Mouse (Mus musculus) liver, adult (tissue): Measurements from ENCODE around the gene Tspan18.

Experiments used
- GATA4 ChIP-seq: IDR thresholded peaks from 2 replicates; pipeline ENCODE4 v1.6.1; 2014; ENCODE audit warnings: mild to moderate bottlenecking, low read length; ENCODE audit not compliant: insufficient replicate concordance

The Tspan18 gene

DNA sequence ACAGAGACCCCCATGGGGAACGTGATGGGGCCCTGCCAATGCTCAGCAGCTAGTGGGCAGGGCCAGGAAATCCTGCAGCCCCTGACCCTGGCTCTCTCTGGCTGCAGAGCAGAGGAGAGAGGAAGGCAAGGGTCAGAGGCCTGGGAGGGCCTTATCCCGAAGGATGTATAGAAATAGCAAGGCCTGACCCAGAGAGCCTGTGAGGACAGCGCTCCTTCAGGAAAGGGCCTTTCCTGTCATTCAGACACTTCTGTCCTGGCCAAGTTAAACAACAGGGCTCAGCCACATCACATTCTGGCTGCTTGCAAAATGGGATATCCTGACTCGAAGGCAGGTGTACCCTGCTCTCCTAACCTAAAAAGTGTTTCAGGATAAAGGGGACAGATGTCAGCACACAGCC lies 66.5 kb downstream of the Tspan18 start:
- peak; percentile 84; the same call in 1 of the 2 replicates for TF ChIP-seq GATA4

DNA sequence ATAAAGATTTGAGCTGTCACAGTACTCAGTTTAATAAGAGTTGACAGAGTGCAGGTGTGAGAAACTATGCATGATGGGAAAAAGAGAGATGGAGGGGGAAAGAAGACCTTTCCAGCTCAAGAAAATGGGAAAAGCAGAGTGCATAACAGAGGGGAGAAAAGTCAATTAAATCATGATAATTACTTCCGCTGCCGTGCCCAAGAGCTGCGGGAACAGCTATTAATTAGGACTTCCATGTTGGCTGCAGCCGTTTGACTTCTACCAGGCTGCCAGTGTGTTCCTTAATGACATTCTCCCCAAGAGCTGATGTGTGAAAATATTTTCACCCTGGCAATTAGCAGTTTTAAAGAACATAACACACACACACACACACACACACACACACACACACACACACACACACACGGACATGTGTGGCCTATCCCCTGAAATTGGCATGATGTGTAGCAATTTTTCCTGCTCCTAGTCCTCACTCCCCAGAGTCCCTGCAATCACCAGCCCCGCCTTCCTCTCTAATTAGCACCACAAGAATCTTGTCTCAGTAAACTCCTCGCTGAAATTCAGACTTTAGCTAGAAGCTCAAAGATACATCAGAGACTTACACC lies 67.6 kb downstream of the Tspan18 start:
- no peak for TF ChIP-seq GATA4

DNA sequence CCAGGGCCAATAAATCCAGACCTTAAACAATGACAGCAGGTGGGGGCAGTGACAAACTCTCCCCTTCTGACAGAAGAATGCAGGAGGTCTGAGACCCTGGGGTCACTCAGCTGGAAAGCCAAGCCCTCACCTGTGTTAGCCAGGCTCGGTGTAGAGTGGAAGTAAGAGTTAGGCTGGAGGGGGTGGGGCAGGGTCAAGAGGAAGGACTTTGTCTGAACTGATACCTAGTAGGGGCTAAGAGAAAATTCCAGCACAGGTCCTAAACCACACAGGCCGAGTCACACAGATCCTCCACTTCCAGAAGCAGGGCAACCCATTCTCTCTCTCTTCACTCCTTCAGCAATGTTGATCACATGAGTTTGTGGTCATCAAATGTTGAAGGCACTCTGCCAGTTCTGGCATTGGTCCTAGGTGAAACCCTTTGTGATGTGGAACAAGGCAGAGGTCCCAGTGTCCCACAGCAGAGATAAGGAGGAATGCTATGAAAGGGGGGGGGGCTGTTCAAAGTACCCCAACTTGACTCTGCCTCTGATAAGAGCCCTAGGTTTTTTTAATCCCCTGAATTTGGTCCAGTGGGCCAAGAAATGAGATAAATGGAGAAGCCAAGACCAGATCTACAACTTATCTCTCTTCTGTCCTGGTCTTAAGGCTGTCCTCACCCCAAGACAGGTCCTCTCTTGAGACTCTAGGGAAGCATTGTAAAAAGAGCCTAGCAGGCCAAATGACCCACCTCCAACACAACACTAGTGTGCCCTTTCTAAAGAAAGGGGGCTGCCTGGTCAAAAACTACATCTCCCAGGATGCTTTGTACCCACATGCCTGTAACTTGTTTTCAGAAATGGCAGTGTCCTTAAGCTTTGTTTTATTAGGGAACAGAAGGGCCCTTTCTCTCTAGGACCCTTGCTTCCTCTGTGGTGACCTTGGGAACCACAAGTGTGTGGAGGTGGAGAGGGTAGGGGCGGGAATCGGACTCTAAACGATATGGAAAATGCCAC lies 71.7 kb downstream of the Tspan18 start:
- peak; percentile 80 for TF ChIP-seq GATA4

DNA sequence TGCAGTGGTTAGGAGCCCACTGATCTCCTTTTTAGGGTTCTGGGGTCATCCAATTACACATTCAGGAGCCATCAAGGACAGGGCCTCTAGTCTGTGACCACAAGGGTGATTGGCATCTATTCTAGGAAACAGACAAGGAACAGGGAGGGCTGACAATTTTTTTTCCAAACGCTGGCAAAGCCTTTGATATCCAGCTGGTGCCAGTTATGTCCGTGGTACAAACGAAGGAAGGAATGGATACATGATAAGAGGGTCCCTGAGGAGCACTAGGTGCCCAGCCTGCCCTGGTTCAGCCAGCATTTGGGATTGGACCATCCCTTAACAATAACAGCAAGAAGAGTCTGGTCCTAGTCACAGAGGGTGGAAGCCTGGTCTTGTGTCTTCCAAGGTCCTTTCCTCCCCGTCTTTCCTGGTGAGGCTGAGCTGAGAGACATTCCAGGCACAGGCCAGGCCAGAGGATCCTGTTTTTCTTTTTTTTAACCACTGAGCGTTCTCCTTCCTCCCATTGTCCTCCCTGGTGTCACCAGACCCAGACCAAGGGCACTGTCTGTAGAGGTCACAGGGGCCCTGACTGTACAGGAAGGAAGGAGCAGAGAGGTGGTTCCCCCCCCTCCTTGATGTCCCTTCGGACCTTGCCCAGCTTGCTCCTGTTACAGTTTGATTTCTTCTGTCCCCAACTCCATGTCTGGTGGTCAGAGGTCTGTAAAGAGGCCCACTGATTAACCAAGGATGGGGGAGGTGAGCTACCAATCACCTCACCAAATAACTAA lies 72.6 kb downstream of the Tspan18 start:
- TF ChIP-seq GATA4 = peak; percentile 49; the same call in 1 of the 2 replicates

DNA sequence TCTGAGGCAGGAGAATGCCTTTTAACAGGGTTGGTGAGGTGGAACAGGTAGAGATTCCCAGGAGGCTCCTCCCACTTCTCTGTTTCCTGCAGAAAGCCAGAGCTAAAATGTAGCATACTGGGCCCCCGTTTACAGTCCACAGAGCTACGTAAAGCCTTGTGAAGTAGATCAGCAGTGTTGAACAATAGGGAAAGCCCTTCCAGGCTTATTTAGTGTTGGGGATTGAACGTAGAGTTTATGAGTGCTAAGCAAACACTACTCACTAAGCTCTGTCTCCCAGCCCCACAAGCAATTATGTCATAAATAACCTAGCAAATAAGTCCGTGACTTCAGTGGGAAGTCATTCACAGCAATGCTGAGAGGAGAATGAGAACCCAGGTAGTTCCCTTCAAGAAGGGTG lies 76.7 kb downstream of the Tspan18 start:
- TF ChIP-seq GATA4 = no peak

DNA sequence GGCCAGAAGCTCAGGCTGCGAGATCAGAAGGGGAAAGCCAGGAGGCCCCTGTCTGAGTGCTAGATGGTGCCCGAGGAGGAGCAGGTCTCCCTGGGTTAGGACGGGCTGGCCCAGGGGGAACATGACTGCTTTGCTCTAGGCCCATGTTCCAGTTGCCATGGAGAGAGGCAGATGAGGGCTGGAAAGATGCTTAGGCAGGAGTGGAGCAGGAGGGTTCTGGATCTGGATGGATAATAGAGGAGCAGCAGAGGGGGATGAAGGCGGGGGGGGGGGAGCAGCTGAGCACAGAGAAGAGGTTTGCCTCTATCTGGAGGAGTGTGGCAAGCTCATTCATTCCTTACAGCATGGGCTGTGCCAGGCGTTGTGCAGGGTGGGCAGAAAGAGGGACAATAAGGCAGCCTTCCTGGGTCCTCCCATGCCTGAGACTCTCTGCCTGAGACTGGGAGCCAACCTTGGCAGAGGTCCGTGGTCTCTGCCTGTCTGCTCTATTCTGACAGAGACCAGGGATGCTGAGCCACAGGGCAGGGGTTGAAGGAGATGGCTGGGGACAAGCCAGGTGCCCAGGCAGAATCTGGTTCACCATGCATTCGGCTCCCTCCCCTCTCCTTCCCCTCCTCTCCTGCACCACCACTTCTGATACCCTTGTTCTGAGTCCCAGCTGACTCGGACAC lies 77.4 kb downstream of the Tspan18 start:
- TF ChIP-seq GATA4 = no peak

DNA sequence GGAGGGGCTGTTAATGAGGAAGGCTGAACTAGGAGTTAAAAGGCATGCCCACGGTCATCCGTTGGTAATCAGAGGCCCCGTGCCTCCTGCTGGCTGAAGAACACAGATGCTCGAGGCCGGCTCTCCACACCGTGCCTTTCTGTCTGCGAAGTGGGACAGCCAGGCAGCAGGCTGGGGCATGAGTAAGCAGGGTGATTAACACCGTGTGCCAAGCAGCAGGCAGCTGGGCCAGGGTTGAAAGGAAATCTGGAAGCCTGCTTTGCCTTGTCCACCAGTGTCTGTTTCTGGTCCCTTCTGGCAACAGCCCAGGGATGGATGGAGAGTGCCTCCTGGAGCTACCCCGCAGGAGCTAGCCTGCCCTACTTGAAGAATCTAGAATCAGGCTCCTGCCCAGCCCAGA lies 81.9 kb downstream of the Tspan18 start:
- no peak for TF ChIP-seq GATA4

DNA sequence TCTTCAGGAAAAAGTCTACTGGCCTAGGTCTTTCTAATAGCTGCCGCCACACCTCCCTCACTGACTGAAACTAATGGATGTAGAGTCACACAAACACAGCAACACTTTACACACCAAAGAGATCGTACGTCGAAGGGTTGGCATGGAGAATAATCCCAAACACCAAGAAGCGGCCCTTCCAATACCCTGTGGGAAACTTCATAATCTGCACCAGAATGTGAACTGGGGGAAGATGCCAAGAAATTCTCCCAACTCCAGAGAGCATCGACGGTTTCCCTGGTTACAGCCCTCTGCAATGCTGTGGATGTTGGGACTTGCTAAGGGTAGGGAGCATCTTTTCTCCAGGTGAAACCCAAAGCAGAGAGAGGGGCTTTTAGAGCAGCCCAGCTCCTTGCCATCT lies 83.7 kb downstream of the Tspan18 start:
- no peak for TF ChIP-seq GATA4

DNA sequence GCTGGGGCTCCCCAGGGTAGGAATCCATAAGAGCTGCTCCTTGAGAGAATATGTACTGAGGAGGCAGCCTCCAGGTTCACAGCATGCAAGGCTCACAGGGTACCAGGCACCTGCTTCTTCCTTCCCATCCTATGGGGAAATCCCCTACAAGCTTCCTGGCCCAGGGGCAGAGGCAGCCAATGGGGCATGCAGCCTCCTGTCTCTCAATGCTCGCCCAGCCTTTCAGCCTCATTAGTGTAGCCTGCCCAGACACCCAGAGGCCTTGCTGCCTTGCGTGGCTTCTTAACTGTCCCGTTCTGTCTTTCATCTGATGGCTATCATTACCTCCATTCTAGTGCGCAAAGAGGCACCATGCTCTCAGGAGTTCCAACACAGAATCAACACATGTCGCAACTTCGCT lies 85.2 kb downstream of the Tspan18 start:
- no peak for TF ChIP-seq GATA4

DNA sequence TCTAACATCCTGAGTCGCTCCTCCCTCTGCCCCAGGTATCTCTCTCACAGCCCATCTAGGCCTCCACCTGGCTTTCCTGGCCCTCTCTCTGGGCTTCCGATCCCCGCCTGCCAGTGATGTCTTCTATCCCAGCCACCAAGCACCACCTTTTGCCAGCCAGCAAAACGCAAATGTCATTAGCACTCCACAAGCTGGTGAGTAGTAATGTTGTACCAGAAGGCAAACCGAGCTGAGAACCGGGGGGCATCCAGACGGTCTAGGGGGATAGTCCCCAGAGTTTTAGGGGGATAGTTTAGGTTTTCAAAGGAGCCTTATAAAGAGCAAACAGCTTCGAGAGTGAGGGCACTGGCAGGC lies 90.2 kb downstream of the Tspan18 start:
- TF ChIP-seq GATA4 = no peak

DNA sequence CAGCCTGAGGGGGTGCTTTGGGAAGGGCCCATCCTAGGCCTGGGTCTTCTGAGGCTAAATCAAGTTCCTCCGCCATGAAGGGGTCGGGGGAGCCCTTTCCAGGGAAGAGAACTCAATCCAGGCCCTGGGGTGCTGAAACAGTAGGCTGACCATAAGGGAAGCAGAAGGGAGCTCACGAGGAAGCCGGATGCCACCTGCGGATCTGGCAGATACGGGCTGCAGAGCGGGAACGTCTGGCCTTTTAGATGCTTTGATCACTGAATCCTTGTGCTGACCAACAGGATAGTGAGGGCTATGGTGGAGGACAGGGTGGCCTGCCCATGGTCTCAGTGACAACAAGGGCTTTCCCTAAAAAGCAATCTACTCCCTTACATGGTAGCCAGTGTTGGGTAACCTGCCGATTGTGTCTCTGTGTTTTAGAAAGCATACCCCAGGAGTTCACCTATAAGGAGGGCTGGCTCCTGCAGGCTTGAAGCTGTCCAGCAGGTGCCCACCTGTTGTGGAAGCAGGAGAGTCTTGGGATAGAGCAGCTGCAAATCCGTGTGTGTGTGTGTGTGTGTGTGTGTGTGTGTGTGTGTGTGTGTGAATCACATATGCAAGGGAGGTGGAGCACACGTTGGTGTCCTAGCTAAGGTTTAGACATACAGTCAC lies 90.7 kb downstream of the Tspan18 start:
- no peak for TF ChIP-seq GATA4

DNA sequence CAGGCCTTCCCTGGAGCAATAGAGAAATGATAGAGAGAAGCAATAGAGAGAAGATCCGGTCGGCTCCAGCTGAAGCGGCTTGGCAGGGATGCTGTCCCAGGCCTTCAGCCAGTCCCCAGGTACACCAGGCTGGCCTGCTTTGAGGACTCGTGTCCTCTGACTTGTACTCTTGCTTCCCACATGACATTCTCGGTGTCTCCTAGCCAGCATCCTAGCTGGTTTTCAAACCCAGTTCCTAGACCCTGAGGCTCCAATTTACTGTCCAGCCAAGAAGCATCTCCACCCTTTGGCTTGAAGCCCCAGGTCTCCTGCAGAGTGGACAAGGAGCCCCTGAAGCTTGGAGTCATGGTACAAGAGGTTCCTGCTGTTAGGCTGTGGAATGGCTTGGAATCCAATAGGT lies 92.1 kb downstream of the Tspan18 start:
- TF ChIP-seq GATA4 = no peak

DNA sequence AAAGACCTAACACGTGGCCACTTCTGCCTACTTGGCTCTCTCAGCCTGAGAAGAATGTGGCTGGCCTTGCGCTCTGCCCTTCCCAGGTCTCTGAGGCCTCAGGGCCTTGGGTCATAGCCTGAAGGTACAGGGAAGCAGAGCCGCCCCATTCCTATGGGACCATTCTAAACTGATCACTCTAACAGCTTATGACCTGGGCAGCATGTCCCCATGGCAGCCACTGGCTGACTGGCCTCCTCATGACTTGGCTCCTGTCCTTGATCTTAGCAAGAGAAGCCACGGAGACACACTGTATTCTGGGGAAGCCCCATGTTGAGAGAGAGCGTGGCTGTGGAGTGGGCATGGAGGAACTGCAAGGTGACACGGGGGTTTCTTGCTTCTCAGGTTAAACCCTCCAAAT lies 95.4 kb downstream of the Tspan18 start:
- TF ChIP-seq GATA4 = no peak

DNA sequence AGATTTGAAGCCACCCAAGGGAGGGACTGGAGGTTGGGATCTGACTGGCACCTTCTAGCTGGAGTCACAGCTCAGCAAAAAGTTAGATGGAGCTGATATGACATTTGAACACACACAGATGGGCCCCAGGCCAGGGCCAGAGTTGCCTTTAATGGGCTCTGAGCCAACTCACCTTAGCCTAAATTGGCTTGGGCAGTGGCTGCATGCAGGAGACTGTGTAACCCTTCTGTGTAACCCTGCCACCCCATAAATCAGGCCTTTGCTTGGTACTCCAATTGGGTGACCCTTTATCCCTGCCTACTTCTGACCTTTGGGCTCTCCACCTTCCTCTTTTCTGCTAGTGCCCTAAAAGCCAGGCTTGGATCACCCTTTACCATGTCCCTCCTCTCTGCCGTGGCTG lies 97.2 kb downstream of the Tspan18 start:
- no peak for TF ChIP-seq GATA4

DNA sequence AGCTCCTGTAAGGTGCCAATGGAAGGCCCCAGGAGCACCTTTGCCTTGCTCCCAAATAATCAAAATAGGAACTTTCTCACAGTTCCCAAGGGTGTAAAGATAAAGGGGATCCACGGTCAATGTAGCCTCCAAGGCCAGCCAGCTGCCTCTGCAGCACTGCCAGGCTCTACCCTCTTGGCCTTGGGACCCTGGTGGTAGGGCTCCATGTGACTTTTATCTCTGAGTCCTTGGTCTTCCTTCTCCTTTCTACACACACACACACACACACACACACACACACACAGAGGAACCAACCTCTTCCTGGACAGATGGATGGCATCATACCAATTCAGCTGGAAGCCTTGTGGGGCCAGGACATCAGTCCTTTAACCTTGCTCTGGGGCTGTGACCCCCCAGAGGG lies 102.2 kb downstream of the Tspan18 start:
- no peak for TF ChIP-seq GATA4

DNA sequence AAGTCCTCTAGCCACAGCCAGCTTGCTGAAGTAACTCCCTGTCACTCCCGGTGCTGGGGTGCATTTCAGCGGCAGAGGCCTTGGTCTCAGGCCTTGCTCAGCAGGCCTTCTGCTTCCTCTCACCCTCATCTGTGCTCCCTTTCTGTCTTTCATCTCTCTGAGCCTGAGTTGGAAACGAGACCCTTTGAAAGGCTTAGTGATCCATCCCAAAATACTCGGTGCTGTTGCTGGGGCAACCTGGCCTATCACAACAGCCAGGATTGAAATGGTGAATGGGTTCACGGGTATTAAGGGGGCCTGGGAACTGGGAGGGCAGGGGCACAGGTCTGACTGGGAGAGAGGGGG lies 105.9 kb downstream of the Tspan18 start:
- TF ChIP-seq GATA4 = no peak
